Mouse (Mus musculus): ENCODE measurements around the gene Hmga2. TPM values are rescaled to one million over a fixed set of nuclear protein-coding genes. Genes with fewer than 3 reads are reported as not detected.

Gene Hmga2
- polyA plus RNA-seq, 1 experiment from 2014 or later, result 89.2 TPM

DNA sequence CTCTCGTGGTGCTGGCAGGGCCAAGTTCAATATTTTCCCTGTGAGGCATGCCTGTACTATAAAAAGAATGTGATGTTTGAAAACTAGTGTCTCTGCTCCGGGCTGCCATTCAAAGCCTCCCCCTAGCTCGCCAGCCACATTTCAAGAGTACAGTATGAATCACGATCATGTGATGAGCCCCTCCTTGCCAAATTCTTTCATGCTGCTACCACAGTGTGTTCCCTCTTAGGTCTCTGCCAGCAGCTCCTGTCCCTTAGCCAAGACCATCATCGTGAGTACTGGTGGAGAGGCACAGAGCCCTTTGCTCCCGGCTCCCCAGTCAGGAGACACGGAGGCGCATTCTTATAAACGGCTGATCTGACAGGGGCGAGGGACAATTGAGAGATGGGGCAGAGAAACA, 54.2 kb downstream of the Hmga2 start:
- peak overlapping the region; percentile 82 for H3K27ac ChIP-seq
- H3K27me3 ChIP-seq, result no peaks in the 10 kb centered on the region
- H3K9me3 ChIP-seq, result no peaks in the 10 kb centered on the region
- peak; percentile 62; the same call in 1 of the 2 replicates for ATAC-seq (ENCODE audit: insufficient number of reproducible peaks, insufficient read depth, low FRiP score, low TSS enrichment)
- H3K9ac ChIP-seq, result no peak overlapping the region
- H3K36me3 ChIP-seq, result peaks cover 12% of the 10 kb centered on the region; the same call in 1 of the 2 replicates
- no peak overlapping the region for H3K4me2 ChIP-seq (replicated peaks)
- WGBS, result 33% methylated on average over 10 of the region's 10 CpGs
- no peak overlapping the region for H3K4me3 ChIP-seq
- H3K4me1 ChIP-seq, result peaks cover 72% of the 10 kb centered on the region

DNA sequence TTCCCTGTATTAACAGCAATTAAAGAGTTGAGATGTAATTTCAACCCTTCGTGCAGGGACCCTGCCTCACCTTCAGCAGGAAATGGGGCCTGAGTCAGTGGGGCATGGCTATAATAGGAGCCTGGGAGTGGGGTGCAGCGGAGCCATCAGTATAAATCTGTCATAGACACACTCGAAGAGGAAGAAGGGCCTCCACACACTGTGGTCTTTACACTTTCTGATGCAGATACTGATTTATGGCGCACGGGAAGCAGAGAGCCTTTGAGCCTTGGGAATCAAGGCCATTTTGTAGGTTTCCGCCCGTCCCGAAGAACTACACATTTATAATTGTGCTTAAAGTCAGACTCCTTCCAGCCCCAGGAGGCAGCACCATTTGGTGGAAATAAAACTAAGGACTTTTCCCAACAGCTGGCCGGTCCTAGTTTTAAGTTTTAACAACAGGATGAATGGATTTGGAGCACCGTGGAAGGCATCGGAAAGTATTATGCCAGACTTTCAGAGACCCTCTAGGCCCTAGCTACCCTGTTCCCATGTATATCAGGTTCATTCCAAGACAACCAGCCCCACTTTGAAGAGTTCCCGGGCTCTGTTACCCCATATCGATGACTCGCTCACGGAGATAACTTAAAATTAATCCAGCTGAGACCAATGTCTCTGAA, 55.2 kb downstream of the Hmga2 start:
- Histone ChIP-seq H3K4me3 (no peak overlapping the region), H3K4me1 (peaks cover 72% of the 10 kb centered on the region), H3K27me3 (no peaks in the 10 kb centered on the region), H3K4me2 (replicated peaks) (no peak overlapping the region), H3K9me3 (no peaks in the 10 kb centered on the region), H3K9ac (no peak overlapping the region), H3K36me3 (peaks cover 12% of the 10 kb centered on the region; the same call in 1 of the 2 replicates), H3K27ac (peak overlapping the region; percentile 8; the same call in 1 of the 2 replicates)
- no peak for ATAC-seq (ENCODE audit: insufficient number of reproducible peaks, insufficient read depth, low FRiP score, low TSS enrichment)
- 62% methylated on average over 15 of the region's 15 CpGs for WGBS

DNA sequence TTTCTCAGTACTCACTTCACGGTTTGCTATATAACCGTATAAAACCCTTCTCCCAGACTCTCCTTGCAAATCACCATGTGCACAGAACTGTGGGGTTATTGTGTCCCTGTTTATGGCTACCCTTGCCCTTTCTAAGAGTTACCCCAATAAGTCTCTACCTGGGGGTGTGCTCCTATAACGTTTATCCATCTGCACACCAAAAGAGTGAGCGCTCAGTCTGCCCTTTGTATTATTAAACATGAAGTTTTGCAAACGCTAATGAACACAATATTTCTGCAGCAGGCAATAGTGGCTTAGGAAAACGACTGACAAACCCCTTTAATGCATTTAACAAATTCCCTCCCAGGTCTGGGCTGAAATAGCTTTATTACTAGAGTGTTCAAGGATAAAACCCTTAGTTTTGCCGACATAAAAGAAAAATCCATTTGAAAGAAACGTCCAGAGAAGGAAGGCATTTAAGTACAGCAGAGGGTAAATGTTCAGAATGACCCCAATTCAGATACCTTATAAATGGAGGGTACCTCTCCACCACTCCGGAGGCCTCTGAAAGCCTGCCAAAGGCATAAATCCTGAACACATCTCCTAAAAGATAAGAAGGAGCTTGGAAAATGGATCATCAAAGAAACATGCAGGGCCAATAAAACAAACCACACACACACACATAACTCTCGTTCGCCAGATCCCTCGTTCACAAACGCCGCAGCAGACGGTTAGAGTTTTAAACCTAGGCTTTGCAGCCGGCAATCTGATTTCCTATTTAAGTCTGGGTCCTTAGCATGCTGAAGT, 57.3 kb downstream of the Hmga2 start:
- no peaks in the 10 kb centered on the region for H3K9me3 ChIP-seq
- H3K4me2 ChIP-seq (replicated peaks), result no peak overlapping the region
- H3K4me1 ChIP-seq, result peaks cover 64% of the 10 kb centered on the region
- H3K4me3 ChIP-seq, result no peak overlapping the region
- H3K27ac ChIP-seq, result peak overlapping the region; percentile 42; the same call in 1 of the 2 replicates
- WGBS, result 55% methylated on average over 16 of the region's 16 CpGs
- ATAC-seq (ENCODE audit: insufficient number of reproducible peaks, insufficient read depth, low FRiP score, low TSS enrichment), result no peak
- H3K9ac ChIP-seq, result peak overlapping the region; percentile 25; the same call in 1 of the 2 replicates
- H3K36me3 ChIP-seq, result peaks cover 17% of the 10 kb centered on the region
- no peaks in the 10 kb centered on the region for H3K27me3 ChIP-seq

DNA sequence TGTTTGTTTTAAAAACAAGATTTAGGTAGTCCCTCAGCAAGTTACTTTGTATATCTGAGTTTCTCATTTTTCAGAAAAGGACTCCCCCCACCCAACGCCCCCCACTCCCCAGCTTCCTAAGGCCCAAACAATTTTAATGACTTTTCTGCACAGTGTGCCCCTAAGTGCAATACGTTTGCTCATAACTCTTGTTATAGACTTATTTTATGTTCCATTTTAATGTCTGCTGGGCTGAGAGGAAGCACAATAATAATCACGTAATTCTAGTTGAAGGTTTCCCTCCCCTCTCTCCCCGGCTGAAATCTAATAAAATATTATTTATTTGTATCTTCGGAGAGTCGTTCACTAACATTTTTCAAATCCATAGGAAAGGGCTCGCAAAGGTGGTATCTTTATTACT, 58.1 kb downstream of the Hmga2 start:
- H3K36me3 ChIP-seq, result peaks cover 17% of the 10 kb centered on the region
- H3K4me2 ChIP-seq (replicated peaks), result 0 out of 2 replicates have a peak overlapping the region, but pooled peaks have one; percentile 22
- no peak overlapping the region for H3K4me3 ChIP-seq
- H3K9ac ChIP-seq, result 0 out of 2 replicates have a peak overlapping the region, but pooled peaks have one; percentile 12
- H3K4me1 ChIP-seq, result peaks cover 62% of the 10 kb centered on the region
- ATAC-seq (ENCODE audit: insufficient number of reproducible peaks, insufficient read depth, low FRiP score, low TSS enrichment), result no peak
- peak overlapping the region; percentile 79 for H3K27ac ChIP-seq
- WGBS, result 41% methylated on average over 7 of the region's 7 CpGs
- no peaks in the 10 kb centered on the region for H3K9me3 ChIP-seq
- no peaks in the 10 kb centered on the region for H3K27me3 ChIP-seq

DNA sequence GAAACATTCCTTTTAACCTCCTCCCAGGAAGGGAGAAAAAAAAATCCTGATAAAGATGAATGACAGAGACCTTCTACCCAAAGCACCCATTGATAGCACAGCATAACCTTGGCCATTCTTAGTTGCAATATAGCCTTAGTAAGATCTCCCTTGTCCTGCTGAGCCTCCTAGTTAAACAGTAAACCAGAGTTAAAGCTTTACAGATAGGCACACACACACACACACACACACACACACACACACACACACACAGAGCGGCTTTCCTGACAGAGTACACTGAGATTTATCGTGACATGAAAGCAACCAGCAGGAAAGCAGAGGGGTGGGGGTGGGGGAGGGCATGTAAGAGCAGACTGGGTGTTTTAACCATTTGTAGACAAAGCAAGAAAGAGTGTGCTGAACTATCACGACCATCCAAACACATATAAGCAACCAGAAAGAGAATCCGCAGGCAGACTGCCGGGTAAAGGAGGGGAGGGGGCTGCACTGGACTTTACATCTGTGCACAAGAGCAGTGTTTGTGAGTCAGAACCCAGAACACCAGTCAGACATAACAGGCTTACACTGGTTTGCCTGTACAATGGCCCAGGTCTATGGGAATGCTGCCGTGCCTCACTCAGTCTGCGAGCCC, 58.7 kb downstream of the Hmga2 start:
- Histone ChIP-seq H3K4me1 (peaks cover 56% of the 10 kb centered on the region), H3K9ac (peak overlapping the region; percentile 12; the same call in 1 of the 2 replicates), H3K27ac (peak overlapping the region; percentile 79), H3K9me3 (no peaks in the 10 kb centered on the region), H3K4me3 (no peak overlapping the region), H3K36me3 (peaks cover 17% of the 10 kb centered on the region), H3K27me3 (no peaks in the 10 kb centered on the region), H3K4me2 (replicated peaks) (peak overlapping the region; percentile 22; the same call in 1 of the 2 replicates)
- 5% methylated on average over 7 of the region's 7 CpGs for WGBS
- ATAC-seq (ENCODE audit: insufficient number of reproducible peaks, insufficient read depth, low FRiP score, low TSS enrichment), result peak; percentile 73

DNA sequence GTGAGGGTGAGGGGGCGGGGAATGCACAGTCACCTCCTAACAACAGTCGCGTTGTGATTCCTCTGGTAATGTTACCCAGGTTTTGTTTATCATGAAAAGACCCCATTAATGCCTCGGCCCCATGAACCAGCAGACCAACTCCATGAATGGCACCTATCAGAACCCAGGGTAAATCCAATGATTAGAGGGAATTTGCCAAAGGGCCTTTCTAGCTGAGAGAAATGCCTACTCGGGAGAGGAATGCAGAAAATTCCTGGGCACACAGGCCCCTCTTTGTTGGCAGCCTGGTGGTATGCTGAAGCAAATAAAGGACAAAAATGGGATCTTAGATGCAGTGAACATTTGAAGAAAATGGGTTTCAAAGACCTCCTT, 59.2 kb downstream of the Hmga2 start:
- ATAC-seq (ENCODE audit: insufficient number of reproducible peaks, insufficient read depth, low FRiP score, low TSS enrichment), result peak; percentile 19; the same call in 1 of the 2 replicates
- peaks cover 51% of the 10 kb centered on the region for H3K4me1 ChIP-seq

DNA sequence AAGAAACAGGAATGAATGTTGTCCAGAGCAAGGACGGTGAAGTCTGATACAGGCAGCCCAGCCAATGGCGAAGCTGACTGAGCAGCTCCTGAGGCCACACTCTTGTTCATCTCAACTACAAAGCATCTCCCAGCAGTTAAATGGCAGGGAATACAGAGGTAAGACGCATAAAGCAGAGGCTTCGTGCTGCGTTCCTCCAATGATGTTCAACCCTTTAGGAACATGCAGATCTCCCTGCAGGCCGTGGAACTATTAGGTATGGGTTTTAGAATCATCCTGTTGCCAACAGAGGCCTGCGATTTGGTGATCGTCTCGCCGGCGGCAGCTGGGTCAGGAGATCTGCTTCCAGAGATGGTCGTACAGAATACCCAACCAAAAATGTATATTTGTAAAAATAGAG, 59.6 kb downstream of the Hmga2 start:
- ATAC-seq (ENCODE audit: insufficient number of reproducible peaks, insufficient read depth, low FRiP score, low TSS enrichment), result no peak
- Histone ChIP-seq H3K4me3 (no peak overlapping the region), H3K4me2 (replicated peaks) (no peak overlapping the region), H3K9ac (no peak overlapping the region), H3K27me3 (no peaks in the 10 kb centered on the region), H3K9me3 (no peaks in the 10 kb centered on the region), H3K36me3 (peaks cover 19% of the 10 kb centered on the region), H3K27ac (peak overlapping the region; percentile 79), H3K4me1 (peaks cover 47% of the 10 kb centered on the region)
- 35% methylated on average over 12 of the region's 12 CpGs for WGBS

More for the DNA sequence above, 59.2 kb downstream of the Hmga2 start:
- 16% methylated on average over 5 of the region's 5 CpGs for WGBS
- no peaks in the 10 kb centered on the region for H3K27me3 ChIP-seq
- no peaks in the 10 kb centered on the region for H3K9me3 ChIP-seq
- H3K4me2 ChIP-seq (replicated peaks), result no peak overlapping the region
- no peak overlapping the region for H3K4me3 ChIP-seq
- H3K36me3 ChIP-seq, result peaks cover 17% of the 10 kb centered on the region
- H3K27ac ChIP-seq, result peak overlapping the region; percentile 79
- no peak overlapping the region for H3K9ac ChIP-seq

DNA sequence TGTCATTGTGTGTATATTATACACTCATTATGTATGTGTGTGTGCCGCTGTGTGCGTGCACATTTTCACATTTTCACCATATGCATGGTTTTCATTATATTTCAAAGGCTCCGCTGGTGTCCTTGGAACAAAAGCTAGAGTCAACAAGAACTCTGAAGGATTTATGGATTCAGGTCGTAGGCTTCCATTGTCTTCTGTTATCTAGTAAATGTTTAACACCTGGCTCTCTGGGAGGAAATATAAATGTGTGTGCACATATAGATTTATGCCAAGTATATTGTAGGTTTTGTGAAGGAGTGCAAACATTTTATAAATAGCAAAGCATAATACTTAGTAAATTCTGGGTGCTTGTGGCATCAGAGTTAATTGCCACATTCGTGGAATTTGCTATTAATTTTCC, 64.1 kb downstream of the Hmga2 start:
- Histone ChIP-seq H3K9me3 (no peaks in the 10 kb centered on the region), H3K4me3 (no peak overlapping the region), H3K27ac (no peak overlapping the region), H3K4me2 (replicated peaks) (no peak overlapping the region), H3K9ac (no peak overlapping the region), H3K36me3 (peaks cover 14% of the 10 kb centered on the region), H3K27me3 (no peaks in the 10 kb centered on the region), H3K4me1 (peaks cover 21% of the 10 kb centered on the region)
- 72% methylated on average over 5 of the region's 5 CpGs for WGBS
- no peak for ATAC-seq (ENCODE audit: insufficient number of reproducible peaks, insufficient read depth, low FRiP score, low TSS enrichment)

DNA sequence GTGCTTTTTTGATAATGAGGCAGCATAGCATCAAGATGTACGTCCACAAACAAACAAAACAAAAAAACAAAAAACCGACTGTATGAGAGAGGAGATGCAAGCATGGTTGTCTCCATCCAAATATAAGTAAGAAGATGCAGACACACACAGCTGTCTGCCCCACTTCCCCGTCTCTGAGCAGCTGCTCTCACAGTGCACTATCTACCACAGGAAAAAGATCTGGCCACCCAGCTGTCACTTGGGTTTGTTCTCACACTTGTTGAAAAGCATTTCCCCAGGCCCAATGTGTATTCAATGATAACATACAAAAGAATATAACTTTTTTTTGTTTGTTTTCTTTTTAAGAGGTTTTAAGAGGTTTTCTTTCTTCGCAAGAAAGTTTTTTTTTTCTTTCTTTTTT, 65.3 kb downstream of the Hmga2 start:
- Histone ChIP-seq H3K4me1 (peaks cover 16% of the 10 kb centered on the region), H3K9ac (no peak overlapping the region), H3K36me3 (peaks cover 14% of the 10 kb centered on the region), H3K27ac (no peak overlapping the region), H3K4me3 (no peak overlapping the region), H3K27me3 (no peaks in the 10 kb centered on the region), H3K9me3 (no peaks in the 10 kb centered on the region), H3K4me2 (replicated peaks) (no peak overlapping the region)
- no peak for ATAC-seq (ENCODE audit: insufficient number of reproducible peaks, insufficient read depth, low FRiP score, low TSS enrichment)
- WGBS, result 66% methylated on average over 4 of the region's 4 CpGs

DNA sequence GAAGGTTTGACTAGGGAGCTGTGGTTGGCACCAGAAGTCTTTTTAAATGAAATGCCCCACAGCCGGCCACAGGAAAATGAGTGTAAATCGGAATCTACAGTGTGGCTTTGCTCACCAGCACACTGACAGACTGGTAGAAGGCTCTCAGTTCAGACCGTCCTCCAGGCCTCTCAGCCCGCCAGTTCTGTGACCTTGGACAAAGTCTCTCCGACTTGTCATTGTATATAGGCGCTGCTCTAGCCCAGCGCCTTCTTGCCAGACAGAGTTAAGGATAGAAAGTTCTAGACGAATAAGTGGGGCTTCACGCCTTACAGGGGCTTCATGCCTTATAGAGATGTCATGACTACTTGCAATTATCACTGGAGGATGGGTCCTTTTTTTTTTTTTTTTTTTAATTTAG, 67.1 kb downstream of the Hmga2 start:
- Histone ChIP-seq H3K36me3 (peaks cover 5% of the 10 kb centered on the region), H3K4me2 (replicated peaks) (no peak overlapping the region), H3K4me3 (no peak overlapping the region), H3K9ac (no peak overlapping the region), H3K9me3 (no peaks in the 10 kb centered on the region), H3K27ac (no peak overlapping the region), H3K4me1 (peaks cover 17% of the 10 kb centered on the region), H3K27me3 (no peaks in the 10 kb centered on the region)
- ATAC-seq (ENCODE audit: insufficient number of reproducible peaks, insufficient read depth, low FRiP score, low TSS enrichment), result no peak
- 81% methylated on average over 9 of the region's 9 CpGs for WGBS

DNA sequence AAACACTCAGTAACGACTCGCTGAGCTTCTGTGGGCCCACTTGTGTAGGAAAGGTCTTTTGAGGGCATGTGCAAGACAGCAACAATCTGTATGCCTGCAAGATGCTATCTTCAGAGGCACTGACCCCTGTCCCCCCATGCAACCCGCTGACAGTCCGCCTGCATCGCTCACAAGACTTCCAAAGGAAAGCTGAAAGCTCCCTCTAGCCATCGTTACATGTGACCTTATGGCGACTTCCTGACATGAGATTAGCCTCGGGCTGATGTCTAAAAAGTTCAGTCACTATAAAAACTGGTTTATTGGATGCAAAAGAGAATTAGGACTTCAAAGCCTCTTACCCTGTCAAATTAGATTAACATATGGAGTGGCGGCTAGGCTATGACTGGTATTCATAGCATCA, 69.0 kb downstream of the Hmga2 start:
- 22% methylated on average over 9 of the region's 9 CpGs for WGBS
- Histone ChIP-seq H3K4me1 (peaks cover 32% of the 10 kb centered on the region), H3K4me2 (replicated peaks) (no peak overlapping the region)

More for the DNA sequence above, 69.0 kb downstream of the Hmga2 start:
- H3K9me3 ChIP-seq, result no peaks in the 10 kb centered on the region
- H3K4me3 ChIP-seq, result no peak overlapping the region
- H3K27ac ChIP-seq, result 0 out of 2 replicates have a peak overlapping the region, but pooled peaks have one; percentile 7
- H3K36me3 ChIP-seq, result peaks cover 14% of the 10 kb centered on the region
- no peaks in the 10 kb centered on the region for H3K27me3 ChIP-seq
- no peak overlapping the region for H3K9ac ChIP-seq
- no peak for ATAC-seq (ENCODE audit: insufficient number of reproducible peaks, insufficient read depth, low FRiP score, low TSS enrichment)

All from embryonic facial prominence, embryonic 12.5 days (tissue).